Mouse (Mus musculus) limb, embryonic 11.5 days (tissue): ENCODE measurements around the gene Il17rd. TPM values are rescaled to one million over a fixed set of nuclear protein-coding genes. Genes with fewer than 3 reads are reported as not detected.
A peak's percentile ranks its signal among the peaks of the same experiment; 100 is the strongest.

Experiments
- ATAC-seq: fragments of 200-750 bp; cut with Nextera tagmentation; 2 replicates; pipeline ENCODE4 v1.8.0; 2017; ENCODE audit warnings: low read depth; ENCODE audit not compliant: insufficient number of reproducible peaks, low FRiP score, low TSS enrichment
- DNase-seq: peaks from one replicate; pipeline ENCODE4 v3.0.0-alpha.2; 2015; ENCODE audit warnings: low spot score
- H3K27ac ChIP-seq: fragments of 300-500 bp; sonication (generic); replicated peaks from 2 replicates; pipeline ENCODE4 v1.5.1; 2014; ENCODE audit warnings: low read depth, mild to moderate bottlenecking, low read length
- H3K27me3 ChIP-seq: fragments of 300-500 bp; sonication (generic); 2 replicates; pipeline ENCODE4 v1.6.1; 2014; ENCODE audit warnings: mild to moderate bottlenecking, low read length, mixed read lengths; ENCODE audit not compliant: control insufficient read depth, insufficient read depth
- H3K36me3 ChIP-seq: fragments of 300-500 bp; sonication (generic); 2 replicates; pipeline ENCODE4 v1.6.1; 2014; ENCODE audit warnings: mild to moderate bottlenecking, low read length, moderate library complexity, mixed read lengths; ENCODE audit not compliant: control insufficient read depth, insufficient read depth
- H3K4me1 ChIP-seq: fragments of 300-500 bp; sonication (generic); 2 replicates; pipeline ENCODE4 v1.6.1; 2014; ENCODE audit warnings: low read length, mixed read lengths; ENCODE audit not compliant: control insufficient read depth, insufficient read depth
- H3K4me2 ChIP-seq: fragments of 300-500 bp; sonication (generic); 2 replicates; pipeline ENCODE4 v1.6.1; 2014; ENCODE audit warnings: low read depth, mild to moderate bottlenecking, moderate library complexity; ENCODE audit not compliant: severe bottlenecking
- H3K4me3 ChIP-seq: fragments of 300-500 bp; sonication (generic); 2 replicates; pipeline ENCODE4 v1.5.1; 2014; ENCODE audit warnings: low read depth, low read length
- H3K9ac ChIP-seq: fragments of 300-500 bp; sonication (generic); 2 replicates; pipeline ENCODE4 v1.6.1; 2014; ENCODE audit warnings: mild to moderate bottlenecking, low read length
- H3K9me3 ChIP-seq: fragments of 300-500 bp; sonication (generic); 2 replicates; pipeline ENCODE4 v1.6.1; 2016; ENCODE audit warnings: low read length; ENCODE audit not compliant: control insufficient read depth
- WGBS: fragments of 180-500 bp; shearing (Covaris S2); extraction: QIAGEN DNeasy Blood & Tissue Kit; methylation state at CpG from one replicate; pipeline ENCODE4 v1.1.7; 2014; 5-methylcytosine and 5-hydroxymethylcytosine counted together
- polyA plus RNA-seq: library from polyadenylated mRNA; unstranded; fragments of >200 nt; fragmentation: Nextera tagmentation; extraction: Ambion mirVana; gene quantifications from 2 replicates; pipeline ENCODE4 v1.2.1, GENCODE M21; 2014

Gene Il17rd
- polyA plus RNA-seq, 1 experiment from 2014 or later: 11.3 TPM

- DNase-seq: no peak
Measured at GRCm38 (mm10) chr14:27013658-27014057, 25.1 kb upstream of the Il17rd start.

DNA sequence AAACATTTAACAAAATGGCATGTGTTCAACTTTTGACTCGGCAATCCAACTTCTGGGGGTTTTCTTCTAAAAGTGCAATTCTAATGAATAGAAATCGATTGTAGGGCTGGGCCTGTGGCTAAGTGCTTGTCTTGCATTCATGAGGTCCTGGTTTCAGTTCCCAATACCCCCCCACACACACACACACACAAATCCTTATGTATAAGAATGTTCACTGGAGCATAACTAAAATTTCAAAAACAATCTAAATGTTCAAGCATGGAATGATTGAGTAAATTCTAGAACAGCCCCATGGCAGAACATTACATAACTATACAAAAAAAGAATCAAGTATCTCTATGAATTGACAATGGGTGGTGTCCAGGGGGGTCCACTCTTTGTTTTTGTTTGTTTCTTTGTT is 20.8 kb upstream of the Il17rd start:
- Histone ChIP-seq H3K9ac (no peak overlapping the region), H3K27ac (no peak overlapping the region), H3K36me3 (no peaks in the 10 kb centered on the region), H3K9me3 (no peaks in the 10 kb centered on the region), H3K4me1 (no peaks in the 10 kb centered on the region), H3K27me3 (no peaks in the 10 kb centered on the region), H3K4me2 (no peak overlapping the region), H3K4me3 (no peak overlapping the region)
- ATAC-seq: no peak
- DNase-seq: no peak
- 92% methylated on average over 2 of the region's 2 CpGs for WGBS

More at GRCm38 (mm10) chr14:27013658-27014057, 25.1 kb upstream of the Il17rd start:
- no peaks in the 10 kb centered on the region for H3K4me1 ChIP-seq
- no peaks in the 10 kb centered on the region for H3K27me3 ChIP-seq
- H3K4me2 ChIP-seq: no peak overlapping the region
- H3K4me3 ChIP-seq: no peak overlapping the region
- H3K36me3 ChIP-seq: no peaks in the 10 kb centered on the region
- H3K9ac ChIP-seq: no peak overlapping the region
- H3K27ac ChIP-seq: no peak overlapping the region
- no peak for ATAC-seq
- 56% methylated on average over 4 of the region's 4 CpGs for WGBS
- no peaks in the 10 kb centered on the region for H3K9me3 ChIP-seq

GRCm38 (mm10) chr14:27019850-27020249 is 18.9 kb upstream of the Il17rd start:
- Histone ChIP-seq H3K27ac (no peak overlapping the region), H3K9me3 (no peaks in the 10 kb centered on the region), H3K4me3 (no peak overlapping the region), H3K9ac (no peak overlapping the region), H3K4me1 (no peaks in the 10 kb centered on the region), H3K4me2 (no peak overlapping the region), H3K36me3 (no peaks in the 10 kb centered on the region), H3K27me3 (no peaks in the 10 kb centered on the region)
- 93% methylated on average over 14 of the region's 14 CpGs for WGBS
- DNase-seq (no peak), ATAC-seq (no peak)

DNA sequence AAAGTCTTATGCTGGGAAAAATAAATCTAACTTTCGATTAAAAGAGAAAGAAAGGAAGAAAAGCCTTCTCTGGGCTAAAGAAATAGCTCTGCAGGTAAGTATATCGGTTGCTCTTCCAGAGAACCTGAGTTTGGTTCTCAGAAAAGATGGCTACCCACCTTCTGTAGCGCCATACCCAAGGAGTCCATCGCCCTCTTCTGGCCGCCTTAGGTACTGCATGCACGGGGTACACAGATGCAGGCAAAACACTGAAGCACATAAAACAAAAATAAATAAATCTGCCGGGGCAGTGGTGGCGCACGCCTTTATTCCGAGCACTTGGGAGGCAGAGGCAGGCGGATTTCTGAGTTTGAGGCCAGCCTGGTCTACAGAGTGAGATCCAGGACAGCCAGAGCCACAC is 15.9 kb upstream of the Il17rd start:
- Histone ChIP-seq H3K27me3 (no peaks in the 10 kb centered on the region), H3K4me3 (no peak overlapping the region), H3K36me3 (no peaks in the 10 kb centered on the region), H3K4me2 (no peak overlapping the region), H3K9ac (no peak overlapping the region), H3K9me3 (no peaks in the 10 kb centered on the region), H3K4me1 (no peaks in the 10 kb centered on the region), H3K27ac (no peak overlapping the region)
- DNase-seq: peak; percentile 83
- no peak for ATAC-seq
- 44% methylated on average over 11 of the region's 11 CpGs for WGBS

- Histone ChIP-seq H3K27ac (no peak overlapping the region), H3K9ac (no peak overlapping the region), H3K36me3 (no peaks in the 10 kb centered on the region), H3K4me3 (no peak overlapping the region), H3K4me2 (no peak overlapping the region), H3K4me1 (no peaks in the 10 kb centered on the region), H3K9me3 (no peaks in the 10 kb centered on the region), H3K27me3 (no peaks in the 10 kb centered on the region)
- WGBS: 85% methylated on average over 4 of the region's 4 CpGs
- ATAC-seq (no peak), DNase-seq (no peak)
Measured at GRCm38 (mm10) chr14:27024664-27025063, 14.1 kb upstream of the Il17rd start.

- no peak for ATAC-seq
- H3K9ac ChIP-seq: peak overlapping the region; percentile 22; the same call in 1 of the 2 replicates
- 4% methylated on average over 15 of the region's 15 CpGs for WGBS
- no peak overlapping the region for H3K4me2 ChIP-seq
- H3K27me3 ChIP-seq: no peaks in the 10 kb centered on the region
- peak; percentile 76 for DNase-seq
- no peak overlapping the region for H3K4me3 ChIP-seq
- no peak overlapping the region for H3K27ac ChIP-seq
- no peaks in the 10 kb centered on the region for H3K36me3 ChIP-seq
- H3K4me1 ChIP-seq: peaks cover 5% of the 10 kb centered on the region; the same call in 1 of the 2 replicates
- no peaks in the 10 kb centered on the region for H3K9me3 ChIP-seq
Measured at GRCm38 (mm10) chr14:27029771-27030173, 9.0 kb upstream of the Il17rd start.

- H3K9me3 ChIP-seq: no peaks in the 10 kb centered on the region
- H3K4me2 ChIP-seq: no peak overlapping the region
- H3K27me3 ChIP-seq: no peaks in the 10 kb centered on the region
- no peak overlapping the region for H3K27ac ChIP-seq
- H3K36me3 ChIP-seq: no peaks in the 10 kb centered on the region
- 18% methylated on average over 4 of the region's 4 CpGs for WGBS
- H3K4me1 ChIP-seq: peaks cover 6% of the 10 kb centered on the region; the same call in 1 of the 2 replicates
- DNase-seq (peak; percentile 95), ATAC-seq (no peak)
- H3K4me3 ChIP-seq: no peak overlapping the region
- no peak overlapping the region for H3K9ac ChIP-seq
Measured at GRCm38 (mm10) chr14:27031142-27031541, 7.6 kb upstream of the Il17rd start.

DNA sequence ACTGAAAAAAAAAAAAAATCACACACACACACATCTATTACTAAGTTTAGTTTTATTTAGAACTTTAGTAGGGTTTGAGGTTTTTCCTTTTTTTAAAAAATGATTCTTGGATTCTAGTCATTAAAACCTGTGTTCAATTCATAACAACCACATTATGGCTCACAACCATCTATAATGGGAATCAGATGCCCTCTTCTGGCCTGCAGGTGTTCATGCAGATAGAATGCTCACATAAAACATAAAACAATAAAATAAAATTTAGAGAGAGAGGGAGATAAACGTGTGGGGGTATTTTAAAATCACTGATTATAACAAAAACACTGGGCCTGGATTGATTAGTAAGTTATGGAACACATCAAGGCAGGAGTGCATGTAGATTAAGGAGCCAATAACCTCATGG is 1.2 kb upstream of the Il17rd start:
- Histone ChIP-seq H3K27ac (no peak overlapping the region), H3K27me3 (no peaks in the 10 kb centered on the region)
- 35% methylated on average over 1 of the region's 1 CpGs for WGBS

More for the DNA sequence above, 1.2 kb upstream of the Il17rd start:
- Histone ChIP-seq H3K36me3 (no peaks in the 10 kb centered on the region), H3K9ac (no peak overlapping the region), H3K9me3 (no peaks in the 10 kb centered on the region), H3K4me2 (no peak overlapping the region), H3K4me3 (no peak overlapping the region), H3K4me1 (peaks cover 21% of the 10 kb centered on the region)
- ATAC-seq: no peak
- no peak for DNase-seq
